ENCODE assay signal across 8 mouse cellular contexts in genomic region chr2:43841644-43842043, GRCm38 (mm10).
A peak's percentile ranks its signal among the peaks of the same experiment; 100 is the strongest.
DNase-seq lines count a peak whose midpoint lies in the region.

No protein-coding gene starts in this region.

- intact Hi-C loops in heart, postnatal 10 days (cut with DNase I) = no loop called here
- intact Hi-C loops in heart, postnatal 25 days (cut with DNase I) = no loop called here
- intact Hi-C loops in left cerebral cortex, postnatal 36 days (cut with DNase I) = no loop called here

- peak; percentile 4 to 5 for DNase-seq in heart, postnatal 10 days
- DNase-seq in heart, postnatal 25 days (ENCODE audit: low spot score) = no peak
- DNase-seq in adrenal gland, postnatal 25 days = peak; percentile 11
- DNase-seq in cerebellum, postnatal 25 days = peak; percentile 56 to 73
- DNase-seq in left cerebral cortex, postnatal 36 days (ENCODE audit: low spot score in 2 of 2) = peak; percentile 17 to 18
- DNase-seq in urinary bladder, postnatal 4 days (ENCODE audit: low spot score in 2 of 2) = no peak
- no peak for DNase-seq in thymus, postnatal 0 days (ENCODE audit: low spot score)
- DNase-seq in yolk sac, embryonic 10.5 days (ENCODE audit: low spot score) = no peak

Comparison
In these comparisons a context has a peak if more than half of its experiments do, and no peak if none do; other contexts are left out.
1. DNase-seq: peak in heart, postnatal 10 days (2 of 2), adrenal gland, postnatal 25 days (single experiment), cerebellum, postnatal 25 days (2 of 2) and left cerebral cortex, postnatal 36 days (2 of 2); none in heart, postnatal 25 days (single experiment), urinary bladder, postnatal 4 days (0 of 2), thymus, postnatal 0 days (single experiment) and yolk sac, embryonic 10.5 days (single experiment).